Mouse (Mus musculus): ENCODE data around the gene Lin28b. TPM values are rescaled to one million over a fixed set of nuclear protein-coding genes. Genes with fewer than 3 reads are reported as not detected.

The Lin28b gene
- polyA plus RNA-seq, 1 experiment from 2014 or later, result 7.0 TPM

DNA sequence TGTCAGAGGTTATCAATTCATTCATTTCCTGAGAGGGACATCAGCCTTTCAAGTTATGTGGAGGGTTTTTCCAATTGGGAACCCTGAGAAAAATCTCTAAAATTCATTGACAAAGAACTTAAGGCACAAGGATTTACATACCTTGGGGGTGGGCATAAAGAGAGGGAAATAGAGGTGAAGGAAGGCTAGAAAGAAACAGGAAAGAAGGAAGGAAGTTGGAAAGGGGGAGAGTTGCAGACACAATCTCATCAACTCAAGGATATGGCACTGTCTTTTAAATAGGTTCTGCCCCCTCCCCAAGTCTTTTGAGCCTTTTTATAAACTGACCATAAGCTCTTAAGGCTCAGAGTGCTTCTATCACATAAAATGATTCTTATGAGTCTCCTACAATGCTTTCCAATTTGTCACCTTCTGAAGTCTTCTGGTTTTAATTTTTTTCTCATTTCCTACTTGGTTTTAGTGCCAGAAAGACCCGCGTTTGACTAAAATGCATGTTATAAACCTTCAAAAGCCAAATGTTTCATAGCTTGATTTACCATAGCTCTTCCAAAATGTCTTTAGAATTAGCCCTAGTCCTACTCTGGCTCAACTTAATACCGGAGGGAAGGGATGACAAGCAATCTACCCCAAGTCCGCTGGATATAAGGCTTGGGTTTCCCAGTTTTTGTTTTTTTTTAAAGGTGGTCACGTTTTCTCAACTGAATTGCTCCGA is 13.6 kb downstream of the Lin28b start:
- Histone ChIP-seq H3K27ac (ENCODE audit: low read length) (no peak overlapping the region), H3K36me3 (ENCODE audit: control insufficient read depth, insufficient read depth, low read length) (no peaks in the 10 kb centered on the region), H3K4me1 (ENCODE audit: control insufficient read depth, insufficient read depth, low read length) (peaks cover 16% of the 10 kb centered on the region), H3K4me2 (ENCODE audit: low read length) (no peak overlapping the region), H3K9ac (ENCODE audit: low read depth, low read length) (no peak overlapping the region), H3K9me3 (replicated peaks; ENCODE audit: control insufficient read depth, low read length, poor library complexity, severe bottlenecking) (no peaks in the 10 kb centered on the region), H3K4me3 (ENCODE audit: low read depth, low read length) (no peak overlapping the region), H3K27me3 (ENCODE audit: control insufficient read depth, insufficient read depth, low read depth, low read length) (peaks cover 10% of the 10 kb centered on the region)
- no peak for ATAC-seq
- 24% methylated on average over 6 of the region's 6 CpGs for WGBS

DNA sequence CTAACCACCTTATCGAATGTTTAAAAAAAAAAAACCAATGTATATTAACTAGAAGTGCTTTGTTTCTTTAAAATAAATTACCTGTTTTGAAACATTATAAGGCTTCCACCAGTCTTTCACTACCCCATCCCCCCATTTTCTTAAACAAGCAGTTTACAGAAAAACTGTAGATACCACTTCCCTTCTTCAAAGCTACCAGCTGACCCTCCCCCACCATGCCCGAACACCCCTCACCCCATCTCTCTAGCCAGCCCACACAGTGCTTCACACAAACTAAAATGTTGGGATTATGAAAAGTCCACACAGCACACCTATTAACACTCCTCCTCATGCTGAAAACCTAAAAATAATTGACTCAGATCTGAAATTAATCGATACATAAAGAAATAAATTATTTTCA is 14.9 kb downstream of the Lin28b start:
- H3K36me3 ChIP-seq (ENCODE audit: control insufficient read depth, insufficient read depth, low read length), result no peaks in the 10 kb centered on the region
- ATAC-seq, result no peak

DNA sequence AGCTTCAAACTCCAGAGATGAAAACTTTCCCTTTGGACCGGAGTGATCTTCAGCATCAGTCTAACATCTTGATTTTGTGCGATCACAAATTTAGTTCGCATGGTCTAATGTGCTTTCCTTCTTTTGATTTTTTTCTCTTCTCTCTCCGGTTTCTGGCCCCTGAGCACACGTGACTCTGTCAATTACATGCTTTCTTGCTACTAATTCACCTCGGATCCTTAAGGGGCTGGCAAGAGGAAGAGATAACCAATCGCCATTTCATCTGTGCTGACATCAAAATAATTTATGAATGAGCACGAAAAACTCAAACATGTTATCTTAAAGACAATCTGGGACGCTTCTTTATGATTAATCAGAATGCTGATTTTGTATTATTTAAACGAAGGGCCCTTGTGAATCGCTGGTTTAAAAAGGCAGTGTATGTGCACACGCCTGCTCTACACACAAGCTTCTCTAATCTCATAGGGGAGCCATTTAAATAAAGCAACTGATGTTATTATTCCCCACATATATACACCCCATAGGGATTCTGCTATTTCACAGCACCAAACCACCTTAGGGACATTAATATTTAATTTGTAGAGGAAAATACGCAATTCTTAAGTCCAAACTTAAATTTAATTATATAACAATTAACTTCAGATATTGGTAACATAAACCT is 16.0 kb downstream of the Lin28b start:
- H3K36me3 ChIP-seq (ENCODE audit: control insufficient read depth, insufficient read depth, low read length), result no peaks in the 10 kb centered on the region
- H3K27ac ChIP-seq (ENCODE audit: low read length), result no peak overlapping the region

More for the DNA sequence above, 14.9 kb downstream of the Lin28b start:
- H3K4me1 ChIP-seq (ENCODE audit: control insufficient read depth, insufficient read depth, low read length), result peaks cover 16% of the 10 kb centered on the region
- no peak overlapping the region for H3K4me3 ChIP-seq (ENCODE audit: low read depth, low read length)
- H3K27me3 ChIP-seq (ENCODE audit: control insufficient read depth, insufficient read depth, low read depth, low read length), result peaks cover 10% of the 10 kb centered on the region
- no peak overlapping the region for H3K27ac ChIP-seq (ENCODE audit: low read length)
- H3K4me2 ChIP-seq (ENCODE audit: low read length), result no peak overlapping the region
- H3K9ac ChIP-seq (ENCODE audit: low read depth, low read length), result no peak overlapping the region
- 29% methylated on average over 3 of the region's 3 CpGs for WGBS
- H3K9me3 ChIP-seq (replicated peaks; ENCODE audit: control insufficient read depth, low read length, poor library complexity, severe bottlenecking), result no peaks in the 10 kb centered on the region

DNA sequence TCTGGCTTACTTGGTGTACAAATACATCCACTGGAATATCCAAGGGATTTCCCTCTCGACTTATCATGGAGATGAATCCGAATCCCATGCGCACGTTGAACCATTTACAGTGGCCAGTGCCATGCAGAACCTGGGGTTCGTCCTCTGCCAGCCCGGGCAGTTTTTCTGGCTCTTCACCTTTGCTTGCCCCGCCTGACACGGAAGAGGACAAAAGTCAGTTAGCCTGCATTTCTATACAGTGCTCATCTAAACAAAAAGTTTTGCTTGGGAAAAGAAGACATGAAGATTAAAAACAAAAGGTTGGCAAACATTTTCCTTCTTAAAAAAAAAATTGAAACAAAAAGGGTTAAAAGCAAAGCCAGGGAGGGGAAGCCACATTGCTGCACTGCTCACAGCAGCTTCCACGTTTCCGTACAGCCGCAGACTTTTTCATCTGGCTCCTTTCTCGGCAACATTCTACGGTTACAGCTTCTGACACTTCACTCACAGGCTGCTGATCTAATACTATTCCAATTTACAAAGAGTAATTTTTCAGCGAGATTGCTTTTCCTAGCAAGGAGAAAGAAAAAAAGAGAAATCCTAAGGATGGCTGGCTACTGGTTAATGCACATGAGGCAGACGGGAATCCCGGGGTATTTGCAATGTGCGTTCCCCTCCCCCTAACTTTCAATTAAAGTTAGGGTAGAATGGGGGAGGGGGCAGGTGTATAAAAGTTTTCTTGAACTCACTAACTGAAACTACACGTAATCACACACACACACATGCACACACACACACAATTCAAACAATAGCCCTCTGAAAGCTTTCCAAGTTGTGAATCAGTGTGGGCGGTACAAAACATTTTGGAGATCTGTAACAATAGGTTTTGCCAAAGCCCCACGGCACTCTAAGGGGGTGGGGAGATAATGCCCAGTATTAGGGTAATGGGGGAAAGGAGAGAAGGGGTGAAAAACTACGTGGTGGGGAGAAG is 16.9 kb downstream of the Lin28b start:
- H3K9ac ChIP-seq (ENCODE audit: low read depth, low read length), result no peak overlapping the region
- ATAC-seq, result peak; percentile 66
- no peak overlapping the region for H3K27ac ChIP-seq (ENCODE audit: low read length)
- peaks cover 16% of the 10 kb centered on the region for H3K4me1 ChIP-seq (ENCODE audit: control insufficient read depth, insufficient read depth, low read length)
- 5% methylated on average over 21 of the region's 21 CpGs for WGBS
- H3K9me3 ChIP-seq (replicated peaks; ENCODE audit: control insufficient read depth, low read length, poor library complexity, severe bottlenecking), result no peaks in the 10 kb centered on the region
- peak overlapping the region; percentile 29 for H3K4me3 ChIP-seq (ENCODE audit: low read depth, low read length)
- peak overlapping the region; percentile 56 for H3K4me2 ChIP-seq (ENCODE audit: low read length)
- peaks cover 8% of the 10 kb centered on the region for H3K27me3 ChIP-seq (ENCODE audit: control insufficient read depth, insufficient read depth, low read depth, low read length)
- no peaks in the 10 kb centered on the region for H3K36me3 ChIP-seq (ENCODE audit: control insufficient read depth, insufficient read depth, low read length)

More for the DNA sequence above, 16.0 kb downstream of the Lin28b start:
- H3K4me3 ChIP-seq (ENCODE audit: low read depth, low read length), result peak overlapping the region; percentile 29
- peaks cover 16% of the 10 kb centered on the region for H3K4me1 ChIP-seq (ENCODE audit: control insufficient read depth, insufficient read depth, low read length)
- 2% methylated on average over 13 of the region's 13 CpGs for WGBS
- peaks cover 10% of the 10 kb centered on the region for H3K27me3 ChIP-seq (ENCODE audit: control insufficient read depth, insufficient read depth, low read depth, low read length)
- peak overlapping the region; percentile 56 for H3K4me2 ChIP-seq (ENCODE audit: low read length)
- peak; percentile 58 for ATAC-seq
- no peak overlapping the region for H3K9ac ChIP-seq (ENCODE audit: low read depth, low read length)
- H3K9me3 ChIP-seq (replicated peaks; ENCODE audit: control insufficient read depth, low read length, poor library complexity, severe bottlenecking), result no peaks in the 10 kb centered on the region

DNA sequence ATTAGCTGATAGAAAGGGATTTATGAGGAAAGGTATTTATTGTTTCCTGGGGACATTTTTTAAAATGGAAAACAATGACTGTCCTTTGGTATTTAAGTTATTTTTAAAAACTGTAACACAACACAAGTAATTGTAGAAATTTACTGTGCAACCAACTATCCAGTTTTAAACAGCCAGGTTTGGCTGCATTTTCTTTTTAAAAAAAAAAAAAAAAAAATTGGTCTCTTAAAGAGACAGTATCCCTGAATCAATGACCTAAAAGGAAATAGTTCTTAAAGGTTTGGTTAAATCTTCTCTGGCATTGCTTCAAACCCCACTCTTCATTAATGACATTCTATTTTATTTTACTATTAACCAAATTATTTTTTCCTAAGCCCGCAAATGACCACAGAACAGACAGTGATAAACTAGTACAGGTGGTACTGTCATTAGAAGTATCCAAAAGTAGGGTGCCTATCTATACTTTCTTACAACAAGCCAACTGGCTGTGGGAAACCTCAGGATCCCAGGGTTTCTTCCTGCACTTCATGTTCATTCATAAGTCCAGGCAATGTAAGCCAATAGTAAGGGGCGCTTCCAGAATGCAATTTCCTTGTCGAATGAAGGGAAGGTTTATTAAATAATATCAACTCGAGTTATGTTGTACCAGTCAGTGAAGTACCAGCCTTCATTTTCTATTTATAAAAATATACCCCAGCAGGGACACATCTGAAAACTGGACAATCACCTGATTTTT is 17.8 kb downstream of the Lin28b start:
- Histone ChIP-seq H3K27ac (ENCODE audit: low read length) (no peak overlapping the region), H3K27me3 (ENCODE audit: control insufficient read depth, insufficient read depth, low read depth, low read length) (peaks cover 8% of the 10 kb centered on the region), H3K4me3 (ENCODE audit: low read depth, low read length) (no peak overlapping the region), H3K9ac (ENCODE audit: low read depth, low read length) (no peak overlapping the region), H3K4me1 (ENCODE audit: control insufficient read depth, insufficient read depth, low read length) (peaks cover 16% of the 10 kb centered on the region), H3K4me2 (ENCODE audit: low read length) (no peak overlapping the region), H3K36me3 (ENCODE audit: control insufficient read depth, insufficient read depth, low read length) (no peaks in the 10 kb centered on the region), H3K9me3 (replicated peaks; ENCODE audit: control insufficient read depth, low read length, poor library complexity, severe bottlenecking) (no peaks in the 10 kb centered on the region)
- WGBS, result 40% methylated on average over 4 of the region's 4 CpGs
- no peak for ATAC-seq

DNA sequence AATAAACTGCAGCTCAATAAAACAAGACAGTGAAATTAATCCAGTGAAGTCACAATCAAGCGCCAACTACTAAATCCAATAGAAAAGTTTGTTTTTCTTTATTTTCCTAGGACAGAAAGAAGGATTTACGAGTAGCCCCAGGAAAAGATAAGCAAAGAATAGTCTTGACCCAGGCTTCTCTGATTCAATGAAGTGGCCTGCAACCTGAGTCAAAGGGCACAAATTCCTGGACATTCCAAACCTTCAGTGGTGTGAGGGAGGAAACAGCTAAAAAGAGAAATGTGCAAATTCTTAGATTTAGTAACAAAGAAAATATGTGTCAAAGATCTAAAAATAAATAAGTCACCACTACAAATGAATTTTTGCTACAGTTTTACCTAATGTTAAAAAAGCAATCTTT is 27.6 kb downstream of the Lin28b start:
- Histone ChIP-seq H3K27me3 (ENCODE audit: control insufficient read depth, insufficient read depth, low read depth, low read length) (no peaks in the 10 kb centered on the region), H3K4me3 (ENCODE audit: low read depth, low read length) (no peak overlapping the region), H3K4me2 (ENCODE audit: low read length) (no peak overlapping the region), H3K9me3 (replicated peaks; ENCODE audit: control insufficient read depth, low read length, poor library complexity, severe bottlenecking) (no peaks in the 10 kb centered on the region), H3K27ac (ENCODE audit: low read length) (no peak overlapping the region), H3K36me3 (ENCODE audit: control insufficient read depth, insufficient read depth, low read length) (no peaks in the 10 kb centered on the region), H3K4me1 (ENCODE audit: control insufficient read depth, insufficient read depth, low read length) (no peaks in the 10 kb centered on the region), H3K9ac (ENCODE audit: low read depth, low read length) (no peak overlapping the region)
- 24% methylated on average over 2 of the region's 2 CpGs for WGBS
- no peak for ATAC-seq

DNA sequence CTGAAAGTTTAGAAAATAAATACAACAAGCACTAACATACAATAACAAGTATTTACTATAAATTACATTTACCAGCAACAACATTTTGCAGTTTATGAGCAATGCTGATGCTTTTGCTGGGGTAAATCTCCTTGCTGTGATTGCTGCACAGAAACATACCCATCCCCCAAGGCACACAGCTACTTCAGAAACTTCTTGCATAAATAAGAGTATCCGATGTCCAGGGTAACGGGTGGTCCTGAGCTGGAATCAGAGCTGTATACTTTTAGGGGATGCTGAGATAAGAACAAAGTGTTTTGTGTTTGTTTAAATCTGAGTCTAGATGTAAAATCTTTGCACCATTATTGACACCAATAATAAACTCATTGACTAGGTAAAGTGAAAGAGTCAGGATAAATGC is 28.1 kb downstream of the Lin28b start:
- WGBS, result 9% methylated on average over 2 of the region's 2 CpGs
- no peaks in the 10 kb centered on the region for H3K4me1 ChIP-seq (ENCODE audit: control insufficient read depth, insufficient read depth, low read length)
- no peak overlapping the region for H3K4me2 ChIP-seq (ENCODE audit: low read length)
- no peaks in the 10 kb centered on the region for H3K36me3 ChIP-seq (ENCODE audit: control insufficient read depth, insufficient read depth, low read length)
- no peak overlapping the region for H3K9ac ChIP-seq (ENCODE audit: low read depth, low read length)
- no peak for ATAC-seq
- no peaks in the 10 kb centered on the region for H3K27me3 ChIP-seq (ENCODE audit: control insufficient read depth, insufficient read depth, low read depth, low read length)
- no peak overlapping the region for H3K4me3 ChIP-seq (ENCODE audit: low read depth, low read length)
- no peaks in the 10 kb centered on the region for H3K9me3 ChIP-seq (replicated peaks; ENCODE audit: control insufficient read depth, low read length, poor library complexity, severe bottlenecking)
- no peak overlapping the region for H3K27ac ChIP-seq (ENCODE audit: low read length)

DNA sequence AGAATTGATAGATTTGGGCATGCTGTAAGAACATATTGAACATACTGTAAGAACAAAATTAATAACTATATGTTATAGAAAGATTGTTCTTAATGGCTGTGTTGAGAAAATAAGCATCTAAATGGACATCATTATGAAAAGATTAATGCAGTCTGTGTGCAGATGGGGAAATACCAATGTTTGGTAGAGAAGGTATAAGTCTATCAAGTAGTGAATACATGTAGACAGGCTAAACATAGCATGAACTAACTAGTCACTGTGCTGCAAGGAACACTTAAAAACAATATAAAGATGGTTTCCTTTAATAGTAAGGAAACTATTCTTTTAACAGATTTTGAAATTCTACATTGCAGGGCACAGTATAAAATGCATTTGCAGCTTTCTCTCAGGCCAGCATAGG is 39.6 kb downstream of the Lin28b start:
- peaks cover 6% of the 10 kb centered on the region for H3K4me1 ChIP-seq (ENCODE audit: control insufficient read depth, insufficient read depth, low read length)
- no peaks in the 10 kb centered on the region for H3K27me3 ChIP-seq (ENCODE audit: control insufficient read depth, insufficient read depth, low read depth, low read length)
- 0 out of 2 replicates have a peak, but pooled peaks cover 2% of the 10 kb centered on the region for H3K9me3 ChIP-seq (replicated peaks; ENCODE audit: control insufficient read depth, low read length, poor library complexity, severe bottlenecking)
- peak overlapping the region; percentile 29 for H3K4me3 ChIP-seq (ENCODE audit: low read depth, low read length)
- ATAC-seq, result no peak
- H3K27ac ChIP-seq (ENCODE audit: low read length), result peak overlapping the region; percentile 80
- peak overlapping the region; percentile 63 for H3K9ac ChIP-seq (ENCODE audit: low read depth, low read length)
- no peaks in the 10 kb centered on the region for H3K36me3 ChIP-seq (ENCODE audit: control insufficient read depth, insufficient read depth, low read length)
- H3K4me2 ChIP-seq (ENCODE audit: low read length), result peak overlapping the region; percentile 56

Data from midbrain, embryonic 16.5 days (tissue).